Comparison of ENCODE assay signal across 17 mouse cellular contexts in genomic region chr11:93771143-93771940, GRCm38 (mm10).
DNase-seq lines count a peak whose midpoint lies in the region; ATAC-seq and TF ChIP-seq lines count a peak whose summit lies in the region.
"Had no signal": no experiment of that assay in that cellular context is flagged by ENCODE, and none has a peak within 500 bp of the region (broad histone marks: within the 10 kb centered on the region; RNA-seq: fewer than 3 reads in every experiment).

No protein-coding gene starts in this region.

- no peak overlapping the region for H3K4me3 ChIP-seq in layer of hippocampus, adult 2 months
- no peak overlapping the region for H3K4me3 ChIP-seq in neural tube, embryonic 14.5 days (ENCODE audit: low read depth, low read length)
- no peak overlapping the region for H3K4me3 ChIP-seq in neural tube, embryonic 15.5 days (replicated peaks)
- H3K4me3 ChIP-seq: embryonic facial prominence, embryonic 12.5 days had no signal

- ATAC-seq in neural tube, embryonic 14.5 days (ENCODE audit: low read depth), result no peak
- ATAC-seq in neural tube, embryonic 15.5 days (ENCODE audit: low FRiP score), result no peak
- ATAC-seq: inflammation-experienced regulatory T-cells, adult 6 months had no signal

- no peak for TF ChIP-seq CTCF in layer of hippocampus, adult 2 months (conservative IDR thresholded peaks at IDR 0.05)

- H3K36me3 ChIP-seq in neural tube, embryonic 14.5 days (ENCODE audit: control insufficient read depth, insufficient read depth, low read length), result no peaks in the 10 kb centered on the region
- no peaks in the 10 kb centered on the region for H3K36me3 ChIP-seq in neural tube, embryonic 15.5 days
- H3K36me3 ChIP-seq: embryonic facial prominence, embryonic 12.5 days had no signal

- no peaks in the 10 kb centered on the region for H3K9me3 ChIP-seq in neural tube, embryonic 14.5 days (ENCODE audit: control insufficient read depth, low read length)
- no peaks in the 10 kb centered on the region for H3K9me3 ChIP-seq in neural tube, embryonic 15.5 days (replicated peaks)
- H3K9me3 ChIP-seq: embryonic facial prominence, embryonic 12.5 days had no signal

- no peak overlapping the region for H3K9ac ChIP-seq in neural tube, embryonic 14.5 days (replicated peaks; ENCODE audit: low read depth, low read length)
- H3K9ac ChIP-seq in neural tube, embryonic 15.5 days (replicated peaks), result no peak overlapping the region
- H3K9ac ChIP-seq: embryonic facial prominence, embryonic 12.5 days had no signal

- intact Hi-C loops in heart, postnatal 10 days (cut with DNase I), result no loop called here

- 62% methylated on average over 5 of the region's 5 CpGs for WGBS in neural tube, embryonic 14.5 days
- WGBS in neural tube, embryonic 15.5 days, result 53% methylated on average over 5 of the region's 5 CpGs

- peak overlapping the region; percentile 32; the same call in 1 of the 2 replicates for H3K27ac ChIP-seq in layer of hippocampus, adult 2 months
- peak overlapping the region; percentile 18; the same call in 1 of the 2 replicates for H3K27ac ChIP-seq in neural tube, embryonic 14.5 days (ENCODE audit: low read depth, low read length)
- no peak overlapping the region for H3K27ac ChIP-seq in neural tube, embryonic 15.5 days (replicated peaks)
- H3K27ac ChIP-seq: embryonic facial prominence, embryonic 12.5 days; macrophage; stomach, postnatal 0 days had no signal

- H3K4me2 ChIP-seq in neural tube, embryonic 14.5 days (ENCODE audit: low read depth, low read length), result no peak overlapping the region
- no peak overlapping the region for H3K4me2 ChIP-seq in neural tube, embryonic 15.5 days
- H3K4me2 ChIP-seq: embryonic facial prominence, embryonic 12.5 days; heart, embryonic 11.5 days; liver, embryonic 11.5 days had no signal

- no peaks in the 10 kb centered on the region for H3K27me3 ChIP-seq in neural tube, embryonic 14.5 days (ENCODE audit: control insufficient read depth, insufficient read depth, low read length)
- no peaks in the 10 kb centered on the region for H3K27me3 ChIP-seq in neural tube, embryonic 15.5 days (replicated peaks)
- H3K27me3 ChIP-seq: embryonic facial prominence, embryonic 12.5 days had no signal

- peaks cover 6% of the 10 kb centered on the region; the same call in 1 of the 2 replicates for H3K4me1 ChIP-seq in neural tube, embryonic 14.5 days (ENCODE audit: control insufficient read depth, insufficient read depth, low read length)
- H3K4me1 ChIP-seq in neural tube, embryonic 15.5 days, result peaks cover 10% of the 10 kb centered on the region
- H3K4me1 ChIP-seq: embryonic facial prominence, embryonic 12.5 days had no signal

- peak; percentile 9 for DNase-seq in adrenal gland, postnatal 14 days
- no peak for DNase-seq in adrenal gland, adult 2 months
- no peak for DNase-seq in layer of hippocampus, adult 2 months (ENCODE audit: low spot score in 2 of 2)
- no peak for DNase-seq in layer of hippocampus, postnatal 25 days (ENCODE audit: extremely low spot score in 1 of 2, low spot score in 1 of 2)
- DNase-seq in gastrocnemius, postnatal 25 days, result no peak
- DNase-seq in heart, postnatal 10 days, result no peak
- DNase-seq: gastrocnemius, postnatal 36 days; right cerebral cortex, postnatal 14 days; thymus, postnatal 25 days had no signal
